Mouse (Mus musculus): Measurements from ENCODE around the gene Wdr95. TPM values are rescaled to one million over a fixed set of nuclear protein-coding genes. Genes with fewer than 3 reads are reported as not detected.

Gene Wdr95
- polyA plus RNA-seq, 1 experiment from 2014 or later, result 0.36 TPM

DNA sequence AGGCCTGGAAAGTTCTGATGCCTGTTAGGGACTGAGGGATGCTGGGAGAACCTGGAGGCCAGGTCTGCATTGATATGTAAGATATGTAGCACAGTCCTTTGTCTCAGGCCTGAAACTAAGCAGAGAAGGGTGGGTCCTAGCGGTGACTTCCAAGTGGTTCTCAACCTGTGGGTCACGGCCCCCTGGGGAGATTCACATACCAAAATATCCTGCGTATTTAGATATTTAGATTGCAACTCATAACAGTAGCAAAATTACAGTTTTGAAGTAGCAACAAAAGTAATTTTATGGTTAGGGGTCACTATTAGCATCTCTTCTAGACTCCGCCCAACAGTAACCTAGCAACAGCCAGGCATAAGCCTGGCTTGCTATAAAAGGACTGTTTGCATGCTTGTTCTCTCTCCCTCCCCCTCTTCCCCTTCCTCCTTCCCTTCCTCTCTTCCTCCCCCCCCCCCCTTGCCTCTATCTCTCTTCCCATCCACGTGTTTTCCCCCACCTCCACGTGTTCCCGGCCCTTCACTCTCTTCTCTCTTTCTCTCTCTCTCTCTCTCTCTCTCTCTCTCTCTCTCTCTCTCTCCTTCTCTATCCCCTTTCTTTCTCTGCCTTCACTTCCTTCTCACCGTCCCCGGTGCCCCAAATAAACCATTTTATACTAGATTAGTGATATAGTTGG lies 130.4 kb downstream of the Wdr95 start:
- H3K27me3 ChIP-seq (ENCODE audit: control insufficient read depth, insufficient read depth, low read length), result no peaks in the 10 kb centered on the region
- no peak overlapping the region for H3K9ac ChIP-seq
- H3K9me3 ChIP-seq (ENCODE audit: control insufficient read depth, low read length), result no peaks in the 10 kb centered on the region
- 62% methylated on average over 9 of the region's 9 CpGs for WGBS
- ATAC-seq (ENCODE audit: low FRiP score) (no peak), DNase-seq (ENCODE audit: low spot score) (no peak)
- H3K36me3 ChIP-seq (replicated peaks; ENCODE audit: control insufficient read depth, insufficient read depth), result no peaks in the 10 kb centered on the region
- no peak overlapping the region for H3K27ac ChIP-seq
- no peak overlapping the region for H3K4me2 ChIP-seq (replicated peaks)
- no peak overlapping the region for H3K4me3 ChIP-seq (replicated peaks; ENCODE audit: low read length)
- H3K4me1 ChIP-seq (replicated peaks; ENCODE audit: control insufficient read depth, insufficient read depth, low read length), result 0 out of 2 replicates have a peak, but pooled peaks cover 2% of the 10 kb centered on the region

DNA sequence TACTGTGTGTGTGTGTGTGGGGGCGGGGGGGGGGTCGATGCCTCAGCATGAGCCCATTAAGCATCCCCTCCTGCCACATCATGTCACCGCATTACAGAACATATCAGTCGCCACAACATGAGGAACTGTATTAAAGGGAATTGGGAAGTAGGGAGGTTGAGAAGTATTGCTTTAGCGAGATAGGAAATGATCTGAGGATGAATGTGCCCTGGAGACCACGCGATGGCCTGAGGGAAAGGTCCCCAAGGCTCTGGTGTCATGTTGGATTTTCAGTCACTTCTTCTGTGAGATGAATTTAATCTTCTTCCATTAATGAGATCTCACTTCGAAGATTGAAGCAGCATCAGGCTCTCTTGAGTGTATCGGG lies 130.9 kb downstream of the Wdr95 start:
- Histone ChIP-seq H3K27me3 (ENCODE audit: control insufficient read depth, insufficient read depth, low read length) (no peaks in the 10 kb centered on the region), H3K4me2 (replicated peaks) (no peak overlapping the region), H3K4me1 (replicated peaks; ENCODE audit: control insufficient read depth, insufficient read depth, low read length) (0 out of 2 replicates have a peak, but pooled peaks cover 2% of the 10 kb centered on the region), H3K27ac (no peak overlapping the region), H3K4me3 (replicated peaks; ENCODE audit: low read length) (no peak overlapping the region), H3K9me3 (ENCODE audit: control insufficient read depth, low read length) (no peaks in the 10 kb centered on the region), H3K36me3 (replicated peaks; ENCODE audit: control insufficient read depth, insufficient read depth) (no peaks in the 10 kb centered on the region), H3K9ac (no peak overlapping the region)
- no peak for ATAC-seq (ENCODE audit: low FRiP score)
- DNase-seq (ENCODE audit: low spot score), result no peak
- 50% methylated on average over 9 of the region's 9 CpGs for WGBS

DNA sequence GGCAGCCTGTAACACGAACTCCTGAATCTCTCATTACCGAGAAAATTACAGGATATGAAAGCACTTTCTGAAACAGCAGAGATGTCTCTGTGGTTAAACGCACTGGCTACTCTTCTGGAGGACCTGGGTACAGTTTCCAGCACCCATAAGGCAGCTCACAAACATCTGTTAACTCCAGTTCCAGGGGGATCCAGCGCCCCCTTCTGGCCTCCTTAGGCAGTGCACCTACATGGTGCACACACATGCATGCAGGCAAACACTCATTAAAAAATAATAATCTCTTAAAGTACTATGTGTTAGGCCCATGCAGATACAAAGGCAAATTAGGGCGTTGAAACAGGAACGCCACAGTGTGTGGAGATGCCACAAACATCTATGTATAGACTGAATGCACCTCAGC lies 132.9 kb downstream of the Wdr95 start:
- Histone ChIP-seq H3K36me3 (replicated peaks; ENCODE audit: control insufficient read depth, insufficient read depth) (no peaks in the 10 kb centered on the region), H3K4me1 (replicated peaks; ENCODE audit: control insufficient read depth, insufficient read depth, low read length) (0 out of 2 replicates have a peak, but pooled peaks cover 2% of the 10 kb centered on the region), H3K9me3 (ENCODE audit: control insufficient read depth, low read length) (no peaks in the 10 kb centered on the region), H3K9ac (no peak overlapping the region), H3K27ac (no peak overlapping the region), H3K27me3 (ENCODE audit: control insufficient read depth, insufficient read depth, low read length) (no peaks in the 10 kb centered on the region), H3K4me2 (replicated peaks) (no peak overlapping the region), H3K4me3 (replicated peaks; ENCODE audit: low read length) (no peak overlapping the region)
- 91% methylated on average over 6 of the region's 6 CpGs for WGBS
- no peak for DNase-seq (ENCODE audit: low spot score)
- ATAC-seq (ENCODE audit: low FRiP score), result no peak

Other genes with a start within 250 kb of the Wdr95 start
- gene Medag, start 116.9 kb upstream of the Wdr95 start, polyA plus RNA-seq (2014; fragmentation: Nextera tagmentation; extraction: Ambion mirVana), result 2.5 and 4.0 TPM in 2 replicates
- 1.1 and 1.2 TPM in 2 replicates for gene Tex26, start 89.0 kb upstream of the Wdr95 start, polyA plus RNA-seq (2014; fragmentation: Nextera tagmentation; extraction: Ambion mirVana)
- gene Hsph1, start 107.7 kb downstream of the Wdr95 start, polyA plus RNA-seq (2014; fragmentation: Nextera tagmentation; extraction: Ambion mirVana), result 99.4 and 117 TPM in 2 replicates
- 15.9 and 18.8 TPM in 2 replicates for gene B3glct, start 149.6 kb downstream of the Wdr95 start, polyA plus RNA-seq (2014; fragmentation: Nextera tagmentation; extraction: Ambion mirVana)

Data from hindbrain, embryonic 14.5 days (tissue).